Mouse (Mus musculus): ENCODE results near the gene Tmem240. TPM values are rescaled to one million over a fixed set of nuclear protein-coding genes. Genes with fewer than 3 reads are reported as not detected.

The Tmem240 gene
- polyA plus RNA-seq, 1 experiment from 2014 or later, result 1.4 TPM

DNA sequence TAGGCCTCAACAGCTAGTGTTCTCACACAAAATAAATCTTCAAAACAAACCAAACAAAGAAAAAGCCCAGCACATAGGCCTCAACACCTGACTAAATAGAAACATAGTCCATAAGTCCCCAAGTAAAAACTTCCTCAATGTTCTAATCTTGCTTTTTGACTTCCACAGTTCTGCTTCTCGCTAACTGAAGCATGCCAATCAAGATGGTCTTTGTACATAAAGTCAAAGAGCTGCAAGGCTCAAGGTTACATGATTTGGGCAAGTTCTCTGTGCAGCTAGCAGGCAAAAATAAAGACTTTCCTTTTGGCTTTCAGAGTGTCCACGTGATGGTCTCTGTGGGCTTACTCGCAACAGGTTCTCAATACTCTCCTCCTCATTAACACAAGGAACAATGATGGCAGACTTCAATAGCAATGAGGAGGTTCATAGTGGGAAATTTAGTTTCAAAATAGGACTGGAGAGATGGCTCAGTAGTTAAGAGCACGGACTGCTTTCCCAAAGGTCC lies 31.1 kb upstream of the Tmem240 start:
- Histone ChIP-seq H3K4me3 (no peak overlapping the region), H3K4me2 (no peak overlapping the region), H3K9ac (no peak overlapping the region), H3K4me1 (peaks cover 11% of the 10 kb centered on the region), H3K27ac (no peak overlapping the region), H3K36me3 (no peaks in the 10 kb centered on the region), H3K9me3 (no peaks in the 10 kb centered on the region), H3K27me3 (no peaks in the 10 kb centered on the region)
- ATAC-seq (ENCODE audit: insufficient number of reproducible peaks, insufficient read depth, low FRiP score, low TSS enrichment, low read depth), result no peak
- 90% methylated on average over 4 of the region's 4 CpGs for WGBS

DNA sequence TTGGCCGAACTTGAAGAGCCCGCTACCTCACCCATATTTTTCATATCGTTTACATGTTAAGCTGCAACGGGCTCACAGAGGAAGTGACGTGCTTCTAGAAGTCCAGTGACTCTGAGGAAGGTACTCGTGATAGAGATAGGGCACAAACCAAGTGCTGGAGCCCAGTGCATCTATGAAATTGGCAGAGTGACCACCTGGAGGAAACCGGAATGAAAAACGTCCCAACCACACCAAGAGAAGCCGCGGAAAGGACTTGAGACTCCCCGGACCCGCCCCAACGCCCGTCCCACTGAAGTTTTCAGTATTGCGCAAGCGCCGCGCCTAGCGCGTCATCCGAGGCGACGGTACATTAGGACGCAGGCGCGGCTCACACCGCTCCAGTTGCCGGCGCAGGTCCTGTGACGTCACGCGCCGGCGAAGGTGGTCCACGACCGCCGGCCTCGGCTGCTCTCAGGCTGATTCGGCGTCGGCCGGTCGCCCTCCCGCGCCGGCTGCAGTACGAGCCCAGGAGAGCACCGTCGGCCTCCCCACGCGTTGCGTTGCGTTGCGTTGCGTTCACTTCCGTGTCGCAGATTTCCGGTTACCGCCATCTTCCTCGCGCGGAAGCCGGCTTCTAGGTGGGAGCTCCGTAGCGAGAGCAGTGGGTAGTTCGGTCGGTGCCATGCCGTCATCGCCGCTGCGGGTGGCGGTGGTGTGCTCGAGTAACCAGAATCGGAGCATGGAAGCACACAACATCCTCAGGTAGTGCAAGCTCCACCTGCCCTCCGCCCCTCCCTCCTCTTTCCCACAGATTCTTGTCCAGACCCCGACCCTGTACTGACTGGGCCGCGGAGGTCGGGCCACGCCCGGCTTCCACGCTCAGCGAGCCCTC lies 29.6 kb upstream of the Tmem240 start, which contains the start of gene Ssu72:
TSS of gene Ssu72 (plus strand) at position 80 of the 871 bp plus-strand sequence.
- no peaks in the 10 kb centered on the region for H3K36me3 ChIP-seq
- peak within 1 kb of the TSS; percentile 94 for H3K9ac ChIP-seq
- peaks cover 17% of the 10 kb centered on the region for H3K4me1 ChIP-seq
- under 1% methylated on average over 83 of the region's 83 CpGs for WGBS
- peak within 1 kb of the TSS; percentile 97 for H3K4me3 ChIP-seq
- no peaks in the 10 kb centered on the region for H3K9me3 ChIP-seq
- peak within 1 kb of the TSS; percentile 79 for H3K4me2 ChIP-seq
- ATAC-seq (ENCODE audit: insufficient number of reproducible peaks, insufficient read depth, low FRiP score, low TSS enrichment, low read depth), result peak; percentile 91
- H3K27me3 ChIP-seq, result no peaks in the 10 kb centered on the region
- peak within 1 kb of the TSS; percentile 98 for H3K27ac ChIP-seq

DNA sequence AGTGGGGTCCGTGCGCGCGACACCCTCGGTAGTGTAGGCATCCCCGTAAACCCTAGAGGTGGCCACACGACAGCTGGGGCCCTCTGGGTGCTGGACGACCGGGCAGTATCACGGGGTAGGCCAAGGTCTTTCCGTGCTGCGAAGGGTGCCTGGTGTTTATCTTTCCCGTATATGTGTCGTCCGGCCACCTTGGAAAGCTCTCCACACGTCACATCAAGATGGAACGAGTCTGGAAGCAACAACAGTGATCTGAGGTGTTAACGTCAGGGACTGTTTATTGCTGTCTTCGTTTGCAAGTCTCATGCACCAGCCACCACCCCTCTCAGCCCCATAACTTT lies 29.0 kb upstream of the Tmem240 start:
- Histone ChIP-seq H3K36me3 (no peaks in the 10 kb centered on the region), H3K9ac (peak overlapping the region; percentile 94), H3K27ac (peak overlapping the region; percentile 98), H3K9me3 (no peaks in the 10 kb centered on the region), H3K4me3 (peak overlapping the region; percentile 97), H3K4me2 (peak overlapping the region; percentile 79), H3K4me1 (peaks cover 20% of the 10 kb centered on the region), H3K27me3 (no peaks in the 10 kb centered on the region)
- ATAC-seq (ENCODE audit: insufficient number of reproducible peaks, insufficient read depth, low FRiP score, low TSS enrichment, low read depth), result no peak
- under 1% methylated on average over 19 of the region's 19 CpGs for WGBS

GRCm38 (mm10) chr4:155708582-155708981 lies 26.0 kb upstream of the Tmem240 start:
- WGBS, result 84% methylated on average over 2 of the region's 2 CpGs
- Histone ChIP-seq H3K27me3 (no peaks in the 10 kb centered on the region), H3K4me3 (no peak overlapping the region), H3K9ac (no peak overlapping the region), H3K27ac (no peak overlapping the region), H3K4me2 (no peak overlapping the region), H3K9me3 (no peaks in the 10 kb centered on the region), H3K4me1 (peaks cover 23% of the 10 kb centered on the region), H3K36me3 (no peaks in the 10 kb centered on the region)
- ATAC-seq (ENCODE audit: insufficient number of reproducible peaks, insufficient read depth, low FRiP score, low TSS enrichment, low read depth), result no peak

- H3K27ac ChIP-seq, result no peak overlapping the region
- H3K36me3 ChIP-seq, result no peaks in the 10 kb centered on the region
- no peaks in the 10 kb centered on the region for H3K9me3 ChIP-seq
- no peak overlapping the region for H3K4me2 ChIP-seq
- no peak overlapping the region for H3K9ac ChIP-seq
- ATAC-seq (ENCODE audit: insufficient number of reproducible peaks, insufficient read depth, low FRiP score, low TSS enrichment, low read depth), result no peak
- H3K4me1 ChIP-seq, result peaks cover 23% of the 10 kb centered on the region
- no peaks in the 10 kb centered on the region for H3K27me3 ChIP-seq
- no peak overlapping the region for H3K4me3 ChIP-seq
Observed at GRCm38 (mm10) chr4:155708988-155709387, 25.6 kb upstream of the Tmem240 start.

- H3K9me3 ChIP-seq, result no peaks in the 10 kb centered on the region
- H3K4me1 ChIP-seq, result peaks cover 19% of the 10 kb centered on the region
- 40% methylated on average over 6 of the region's 6 CpGs for WGBS
- peak overlapping the region; percentile 29 for H3K27ac ChIP-seq
- no peak overlapping the region for H3K9ac ChIP-seq
- no peak for ATAC-seq (ENCODE audit: insufficient number of reproducible peaks, insufficient read depth, low FRiP score, low TSS enrichment, low read depth)
- no peak overlapping the region for H3K4me3 ChIP-seq
- peaks cover 15% of the 10 kb centered on the region for H3K36me3 ChIP-seq
- H3K27me3 ChIP-seq, result no peaks in the 10 kb centered on the region
- H3K4me2 ChIP-seq, result no peak overlapping the region; the same call in 1 of the 2 replicates
Observed at GRCm38 (mm10) chr4:155710521-155711252, 23.9 kb upstream of the Tmem240 start.

DNA sequence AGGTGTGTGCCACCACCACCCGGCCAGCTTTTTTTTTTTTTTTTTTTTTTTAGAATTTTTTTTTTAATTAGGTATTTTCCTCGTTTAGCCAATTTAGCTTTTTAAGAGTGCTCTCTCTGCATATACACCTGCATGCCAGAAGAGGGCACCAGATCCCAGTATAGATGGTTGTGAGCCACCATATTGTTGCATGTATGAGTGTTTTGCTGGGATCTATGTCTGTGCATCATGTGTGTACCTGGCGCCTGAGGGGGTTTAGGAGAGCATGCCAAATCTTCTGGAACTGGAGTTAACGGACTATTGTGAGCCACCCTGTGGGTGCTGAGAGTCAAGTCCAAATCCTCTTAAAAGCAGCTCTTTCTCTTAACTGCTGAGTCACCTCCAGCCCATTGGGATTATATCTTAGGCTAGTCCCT lies 12.9 kb upstream of the Tmem240 start:
- Histone ChIP-seq H3K36me3 (peaks cover 34% of the 10 kb centered on the region), H3K9me3 (no peaks in the 10 kb centered on the region), H3K4me1 (no peaks in the 10 kb centered on the region), H3K9ac (no peak overlapping the region), H3K27ac (no peak overlapping the region), H3K27me3 (no peaks in the 10 kb centered on the region), H3K4me3 (no peak overlapping the region), H3K4me2 (no peak overlapping the region)
- WGBS, result 63% methylated on average over 4 of the region's 4 CpGs
- no peak for ATAC-seq (ENCODE audit: insufficient number of reproducible peaks, insufficient read depth, low FRiP score, low TSS enrichment, low read depth)

GRCm38 (mm10) chr4:155727993-155728392 lies 6.6 kb upstream of the Tmem240 start:
- no peak overlapping the region for H3K27ac ChIP-seq
- H3K9me3 ChIP-seq, result no peaks in the 10 kb centered on the region
- H3K27me3 ChIP-seq, result no peaks in the 10 kb centered on the region
- H3K4me3 ChIP-seq, result no peak overlapping the region
- ATAC-seq (ENCODE audit: insufficient number of reproducible peaks, insufficient read depth, low FRiP score, low TSS enrichment, low read depth), result no peak
- H3K36me3 ChIP-seq, result peaks cover 35% of the 10 kb centered on the region
- WGBS, result 78% methylated on average over 2 of the region's 2 CpGs
- no peaks in the 10 kb centered on the region for H3K4me1 ChIP-seq
- H3K9ac ChIP-seq, result no peak overlapping the region
- H3K4me2 ChIP-seq, result no peak overlapping the region

DNA sequence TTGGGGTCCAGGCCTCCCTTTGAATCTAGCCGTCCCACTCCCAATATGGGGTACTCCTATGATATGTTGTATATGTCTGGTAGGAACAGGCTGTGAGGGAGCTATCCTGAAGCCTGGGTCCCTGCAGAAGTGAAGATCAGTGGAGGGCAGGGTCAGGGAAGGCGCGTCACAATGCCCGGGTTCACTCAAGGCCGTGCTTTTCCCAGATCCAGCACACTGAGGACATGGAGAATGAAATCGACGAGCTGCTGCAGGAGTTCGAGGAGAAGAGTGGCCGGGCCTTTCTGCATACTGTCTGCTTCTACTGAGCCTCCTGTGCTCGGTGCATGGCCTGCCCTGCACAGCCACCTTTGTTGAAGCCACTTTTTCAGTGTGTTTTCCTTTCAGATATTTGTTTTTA lies 1.3 kb upstream of the Tmem240 start:
- H3K4me2 ChIP-seq, result peak overlapping the region; percentile 92; the same call in 1 of the 2 replicates

GRCm38 (mm10) chr4:155734951-155735702 lies 527 bp downstream of the Tmem240 start:
- under 1% methylated on average over 56 of the region's 79 CpGs for WGBS

More for the DNA sequence above, 1.3 kb upstream of the Tmem240 start:
- Histone ChIP-seq H3K9ac (peak overlapping the region; percentile 90), H3K4me3 (no peak overlapping the region), H3K27ac (no peak overlapping the region), H3K4me1 (peaks cover 37% of the 10 kb centered on the region), H3K27me3 (no peaks in the 10 kb centered on the region), H3K36me3 (peaks cover 31% of the 10 kb centered on the region), H3K9me3 (no peaks in the 10 kb centered on the region)
- WGBS, result 87% methylated on average over 10 of the region's 10 CpGs
- ATAC-seq (ENCODE audit: insufficient number of reproducible peaks, insufficient read depth, low FRiP score, low TSS enrichment, low read depth), result no peak

GRCm38 (mm10) chr4:155735788-155736187 lies 1.2 kb downstream of the Tmem240 start:
- 76% methylated on average over 5 of the region's 5 CpGs for WGBS
- H3K4me2 ChIP-seq, result peak overlapping the region; percentile 92
- ATAC-seq (ENCODE audit: insufficient number of reproducible peaks, insufficient read depth, low FRiP score, low TSS enrichment, low read depth), result no peak
- 0 out of 2 replicates have a peak overlapping the region, but pooled peaks have one; percentile 87 for H3K27ac ChIP-seq
- no peaks in the 10 kb centered on the region for H3K27me3 ChIP-seq
- peak overlapping the region; percentile 90 for H3K9ac ChIP-seq
- H3K9me3 ChIP-seq, result no peaks in the 10 kb centered on the region
- peaks cover 45% of the 10 kb centered on the region for H3K36me3 ChIP-seq
- peak overlapping the region; percentile 81 for H3K4me3 ChIP-seq
- peaks cover 38% of the 10 kb centered on the region for H3K4me1 ChIP-seq

More at GRCm38 (mm10) chr4:155734951-155735702, 527 bp downstream of the Tmem240 start:
- peak; percentile 34 for ATAC-seq (ENCODE audit: insufficient number of reproducible peaks, insufficient read depth, low FRiP score, low TSS enrichment, low read depth)
- H3K9ac ChIP-seq, result peak overlapping the region; percentile 90
- H3K4me3 ChIP-seq, result peak overlapping the region; percentile 81
- peaks cover 41% of the 10 kb centered on the region for H3K36me3 ChIP-seq
- peaks cover 38% of the 10 kb centered on the region for H3K4me1 ChIP-seq
- H3K27ac ChIP-seq, result peak overlapping the region; percentile 87
- peak overlapping the region; percentile 92 for H3K4me2 ChIP-seq
- no peaks in the 10 kb centered on the region for H3K9me3 ChIP-seq
- no peaks in the 10 kb centered on the region for H3K27me3 ChIP-seq

Measured in embryonic facial prominence, embryonic 13.5 days (tissue).